Mouse (Mus musculus): ENCODE data around the gene Gm9803.

Gene Gm9803

DNA sequence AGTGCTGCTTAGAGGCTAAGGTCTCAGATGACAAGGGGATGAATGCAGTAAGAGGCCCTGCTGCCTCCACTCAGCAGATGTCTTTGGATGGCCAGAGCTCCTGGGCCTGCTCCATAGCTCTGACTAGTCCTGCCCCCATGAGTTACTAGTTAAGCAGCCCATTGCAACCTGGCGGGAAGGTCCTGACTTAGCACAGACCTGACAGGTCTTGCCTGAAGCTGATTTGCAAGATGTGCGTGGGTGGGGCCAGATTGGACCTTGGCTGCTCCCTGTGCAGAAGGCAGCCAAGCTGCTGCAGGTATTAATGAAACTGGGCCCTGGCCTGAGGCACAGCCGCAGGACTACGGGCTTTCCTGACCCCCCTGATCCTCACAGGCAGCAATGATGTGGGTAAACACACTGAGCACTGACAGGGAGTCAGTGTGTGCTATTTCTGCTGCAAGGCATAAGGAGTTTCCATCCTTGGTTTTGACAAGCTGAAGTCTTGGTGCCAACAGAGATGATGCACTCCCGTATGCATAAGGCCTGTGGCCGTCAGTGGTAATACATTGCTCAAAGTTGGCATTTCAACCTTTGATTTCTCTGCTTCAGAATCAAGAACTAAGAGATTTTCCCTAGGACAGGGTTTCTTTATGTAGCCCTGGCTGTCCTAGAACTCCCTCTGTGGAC is 6.8 kb upstream of the Gm9803 start:
- peak; percentile 66 for DNase-seq

DNA sequence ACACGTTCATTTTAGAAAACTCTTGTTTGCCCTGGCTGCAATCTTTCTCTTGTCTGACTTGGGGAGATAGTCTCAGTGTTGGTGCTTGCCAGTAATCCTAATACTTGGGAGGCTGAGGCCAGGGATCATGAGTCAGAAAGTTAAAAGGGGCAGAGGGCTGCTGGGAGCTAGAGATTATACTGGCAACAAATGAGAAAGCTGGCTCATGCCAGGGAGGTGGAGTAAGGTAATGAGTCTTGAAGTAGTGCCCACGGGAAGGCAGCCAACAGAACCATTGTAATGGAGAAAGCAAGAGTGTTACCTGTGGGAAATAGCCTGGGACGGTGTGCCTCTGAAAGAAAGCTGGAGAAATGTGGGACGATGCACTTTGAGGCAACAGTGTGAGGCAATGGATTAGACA is 6.0 kb upstream of the Gm9803 start:
- peak; percentile 78 for DNase-seq

DNA sequence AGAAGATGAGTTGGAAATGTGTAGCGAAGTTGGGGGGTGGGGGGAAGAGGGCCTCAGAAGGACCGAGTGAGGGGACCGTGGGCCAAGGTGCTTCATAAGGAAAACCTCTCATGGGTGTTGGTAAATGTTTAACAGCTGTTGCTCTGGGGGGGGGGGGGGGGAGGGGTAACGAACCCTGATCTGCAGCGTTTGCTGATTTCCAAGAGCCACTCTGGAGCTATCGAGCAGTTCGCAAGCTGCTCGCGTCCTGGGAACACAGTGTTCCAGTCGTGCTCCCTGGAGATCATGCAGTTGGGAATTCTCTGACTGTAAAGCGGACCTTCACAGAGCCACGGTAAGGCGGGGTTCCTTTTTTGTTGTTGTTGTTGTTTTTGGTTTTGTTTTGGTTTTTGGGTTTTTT is 5.5 kb upstream of the Gm9803 start:
- DNase-seq, result peak; percentile 56

DNA sequence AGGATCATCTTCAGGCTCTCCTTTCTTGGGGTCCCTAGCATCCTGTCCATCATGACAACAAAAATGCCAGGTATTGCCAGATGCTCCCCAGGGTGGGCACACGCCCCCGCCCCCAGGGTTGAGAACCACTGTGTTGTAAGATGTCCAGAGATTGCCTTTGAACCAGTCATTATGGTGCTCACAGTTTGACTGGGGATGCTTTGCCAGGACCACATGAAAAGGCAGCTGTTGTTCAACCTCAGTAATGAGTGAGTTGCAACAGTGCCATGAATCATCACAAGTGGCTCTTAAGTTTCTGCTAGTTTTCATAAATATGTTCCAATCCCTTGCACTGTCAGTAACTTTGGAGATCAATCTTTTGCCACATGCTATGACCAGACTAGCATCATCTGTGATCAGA is 3.9 kb upstream of the Gm9803 start:
- DNase-seq, result no peak

GRCm38 (mm10) chr10:43527283-43528269 is 3.7 kb downstream of the Gm9803 start:
- DNase-seq, result peak; percentile 20

DNA sequence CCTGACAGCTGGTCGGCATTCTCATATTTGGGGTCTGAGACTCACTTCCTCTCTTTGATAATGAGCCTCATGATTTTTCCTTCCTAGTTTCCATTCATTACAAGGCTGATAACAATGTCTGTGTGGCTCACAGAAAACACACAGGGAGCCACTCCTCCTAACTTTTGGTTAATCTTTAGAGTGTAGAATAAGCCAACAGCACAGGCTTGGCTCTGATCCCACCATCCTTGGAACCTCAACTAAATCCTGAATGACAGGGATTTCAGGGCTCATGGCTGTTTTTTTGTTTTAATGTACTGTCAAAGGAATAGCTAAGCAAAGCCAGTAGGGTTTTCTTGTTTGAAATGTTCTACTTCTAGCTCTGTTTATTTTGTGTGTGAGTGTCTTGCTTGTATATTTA is 10.5 kb downstream of the Gm9803 start:
- peak; percentile 49 for DNase-seq

- DNase-seq, result peak; percentile 34
These were observed 13.8 kb downstream of the Gm9803 start for GRCm38 (mm10) chr10:43537652-43538051.

- peak; percentile 24 for DNase-seq
These were observed 14.9 kb downstream of the Gm9803 start for GRCm38 (mm10) chr10:43538831-43539230.

DNA sequence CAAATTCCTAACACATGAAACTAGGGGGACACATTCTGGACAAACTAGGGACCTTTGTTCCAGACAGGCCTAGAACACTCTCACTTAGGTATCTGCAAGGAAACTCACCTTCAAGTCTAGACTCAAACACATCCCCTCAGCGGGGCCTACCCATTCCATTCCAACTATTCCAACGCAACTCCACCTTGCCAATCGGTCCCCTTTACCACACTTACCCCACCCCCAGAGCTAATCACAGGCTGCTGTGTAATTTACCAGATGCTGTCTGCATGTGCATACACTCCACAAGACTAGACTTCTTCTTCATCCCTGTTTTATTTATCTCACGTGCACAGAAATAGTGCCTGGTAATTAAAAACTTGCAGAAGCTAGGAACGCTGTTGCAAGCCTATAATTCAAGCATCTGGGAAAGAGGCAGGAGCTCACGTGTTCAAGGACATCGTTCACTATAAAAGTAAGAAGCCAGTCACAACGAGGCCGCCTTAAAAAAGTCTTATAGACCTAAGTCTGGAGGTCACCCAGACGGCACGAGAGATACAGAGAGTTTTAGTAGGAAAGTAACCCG is 15.9 kb downstream of the Gm9803 start:
- no peak for DNase-seq

DNA sequence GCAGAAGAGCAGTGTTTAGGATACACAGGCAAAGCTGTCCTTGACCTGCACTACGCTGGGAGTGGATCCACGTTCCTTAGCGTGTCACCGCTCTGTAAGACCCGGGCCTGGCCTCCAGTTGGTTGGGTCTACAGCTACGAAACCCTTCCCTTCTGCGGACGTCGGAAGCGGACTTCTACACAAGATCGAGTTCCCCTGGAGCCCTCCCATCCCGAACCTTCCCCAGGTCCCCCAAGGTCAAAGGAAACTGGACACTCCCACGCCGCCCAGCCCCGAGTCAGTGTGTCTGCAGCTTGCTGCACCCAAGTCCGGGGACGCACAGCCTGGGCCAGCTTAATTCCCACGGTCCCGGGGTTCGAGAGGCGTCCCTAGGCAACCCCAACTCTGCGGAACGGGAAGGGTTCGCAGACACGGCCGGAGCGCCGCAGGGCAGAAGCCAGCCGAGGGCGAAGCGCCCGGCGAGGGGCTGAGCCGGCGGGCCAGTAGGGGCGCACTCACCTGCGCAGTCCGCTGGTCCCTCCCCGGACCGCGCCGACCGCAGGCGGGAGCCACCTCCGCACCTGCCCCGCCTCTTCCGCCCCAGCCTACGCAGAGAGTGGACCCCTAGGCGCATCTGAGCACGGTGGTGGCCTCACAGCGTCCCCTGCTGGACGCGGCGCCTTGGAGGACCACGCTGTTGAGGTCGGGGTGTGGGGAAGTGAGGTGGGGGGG is 16.7 kb downstream of the Gm9803 start, which contains the start of gene 1700021F05Rik:
Gene 1700021F05Rik (minus strand): TSS at position 553 of the 711 bp plus-strand sequence.
- peak; percentile 99 for DNase-seq

GRCm38 (mm10) chr10:43541153-43541544 is 17.3 kb downstream of the Gm9803 start:
- DNase-seq, result no peak

GRCm38 (mm10) chr10:43549411-43549810 is 25.5 kb downstream of the Gm9803 start:
- DNase-seq, result no peak

DNA sequence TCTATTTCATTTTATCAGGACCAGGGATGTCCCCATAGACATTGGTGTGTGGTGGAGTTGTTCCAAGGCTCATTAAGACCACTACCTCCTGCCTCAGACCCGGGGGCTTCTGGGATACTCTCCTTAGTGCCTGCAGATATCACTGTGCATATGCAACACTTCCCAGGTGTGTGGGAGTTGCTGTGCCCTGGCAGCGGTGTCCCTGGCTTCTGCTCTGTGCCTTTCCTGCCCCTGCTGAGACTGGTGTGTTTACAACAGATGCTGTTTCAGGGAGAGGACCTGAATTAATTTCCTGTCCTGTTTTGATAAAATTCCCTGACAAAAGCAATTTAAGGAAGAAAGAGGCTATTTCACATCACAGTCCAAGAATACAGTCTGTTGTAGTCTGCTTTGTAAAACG is 27.0 kb downstream of the Gm9803 start:
- DNase-seq, result no peak

- no peak for DNase-seq
These were observed 27.5 kb downstream of the Gm9803 start for GRCm38 (mm10) chr10:43551388-43551787.

DNA sequence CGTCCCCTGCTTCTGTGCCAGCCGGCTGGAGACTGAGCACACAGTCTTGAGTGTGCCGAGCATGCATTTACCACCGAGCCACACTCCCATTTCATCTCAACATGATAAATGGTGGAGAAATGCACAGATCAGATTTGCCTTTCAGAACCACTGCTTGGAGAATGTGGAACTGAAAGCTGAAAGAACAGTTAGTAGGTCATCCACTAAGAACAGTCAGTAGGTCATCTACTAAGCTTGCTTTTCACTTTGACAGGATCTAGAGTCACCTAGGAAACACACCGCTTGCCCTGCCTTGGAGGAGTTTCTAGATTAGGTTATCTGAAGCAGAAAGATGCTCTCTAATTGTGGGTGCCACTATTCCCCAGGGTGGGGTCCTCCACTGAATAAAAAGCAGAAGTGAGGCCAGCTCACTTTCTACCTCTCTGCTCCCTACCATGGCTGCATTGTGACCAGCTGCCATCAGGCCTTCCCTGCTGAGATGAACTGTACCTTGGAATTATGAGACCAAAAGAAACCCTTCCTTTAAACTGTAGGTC is 33.8 kb downstream of the Gm9803 start:
- no peak for DNase-seq

- no peak for DNase-seq
These were observed 35.4 kb downstream of the Gm9803 start for GRCm38 (mm10) chr10:43559313-43559712.

GRCm38 (mm10) chr10:43560765-43561164 is 36.9 kb downstream of the Gm9803 start:
- DNase-seq, result no peak

GRCm38 (mm10) chr10:43561311-43561710 is 37.4 kb downstream of the Gm9803 start:
- DNase-seq, result no peak
